Mouse (Mus musculus) heart, adult 2 months (tissue): ENCODE data around the gene Akap2. TPM values are rescaled to one million over a fixed set of nuclear protein-coding genes. Genes with fewer than 3 reads are reported as not detected.

Experiments used
- DNase-seq, 2 experiments: peaks; one replicate each; pipeline ENCODE4 v3.0.0; 2021
- H3K27ac ChIP-seq: fragments of 200-600 bp; 2 replicates; pipeline ENCODE4 v1.8.1; 2022
- H3K27me3 ChIP-seq: fragments of 200-500 bp; 2 replicates; pipeline ENCODE4 v1.6.1; 2012; ENCODE audit warnings: mild to moderate bottlenecking, low read length, inconsistent platforms, mixed read lengths; ENCODE audit not compliant: control insufficient read depth, insufficient read depth
- H3K36me3 ChIP-seq: fragments of 200-500 bp; 2 replicates; pipeline ENCODE4 v1.6.1; 2012; ENCODE audit warnings: low read length, inconsistent platforms; ENCODE audit not compliant: control insufficient read depth, insufficient read depth
- H3K4me1 ChIP-seq: fragments of 200-500 bp; 2 replicates; pipeline ENCODE4 v1.6.1; 2011; ENCODE audit warnings: low read length; ENCODE audit not compliant: control insufficient read depth, insufficient read depth
- H3K4me3 ChIP-seq: fragments of 200-600 bp; 2 replicates; pipeline ENCODE4 v1.8.1; 2022
- H3K79me2 ChIP-seq: fragments of 200-500 bp; replicated peaks from 2 replicates; pipeline ENCODE4 v1.6.1; 2012; ENCODE audit warnings: mild to moderate bottlenecking, inconsistent platforms, low read length, moderate library complexity, mixed read lengths; ENCODE audit not compliant: control insufficient read depth, insufficient read depth
- H3K9ac ChIP-seq: fragments of 200-500 bp; 2 replicates; pipeline ENCODE4 v1.6.1; 2012; ENCODE audit warnings: low read depth, mild to moderate bottlenecking, control low read depth, inconsistent platforms, low read length, mixed read lengths
- CTCF ChIP-seq: fragments of 200-600 bp; IDR thresholded peaks from 2 replicates; pipeline ENCODE4 v1.8.1; 2022; ENCODE audit warnings: antibody characterized with exemption, mild to moderate bottlenecking, moderate library complexity
- EP300 ChIP-seq: fragments of 200-500 bp; IDR thresholded peaks from 2 replicates; pipeline ENCODE4 v1.6.1; 2011; ENCODE audit warnings: low read depth, low read length, control low read depth; ENCODE audit not compliant: insufficient read depth
- POLR2A ChIP-seq: fragments of 200-500 bp; IDR thresholded peaks from 2 replicates; pipeline ENCODE4 v1.6.1; 2011; ENCODE audit warnings: mild to moderate bottlenecking, low read depth, low read length, control low read depth; ENCODE audit not compliant: insufficient read depth
- WGBS: fragments of 180-500 bp; shearing (Covaris S2); methylation state at CpG from one replicate; pipeline ENCODE4 v1.1.7; 2018; 5-methylcytosine and 5-hydroxymethylcytosine counted together
- intact Hi-C: fragments of 180-260 bp; cut with DNase I; formaldehyde crosslinking; loops from one replicate; pipeline ENCODE4 v1.15.1; 2025
- polyA plus RNA-seq: library from polyadenylated mRNA; depleted of rRNA; stranded (reverse); fragments of >200 nt; gene quantifications from 2 replicates; pipeline ENCODE4 v1.2.3, GENCODE M21; 2012
- total RNA-seq, 2 experiments: library from RNA; stranded (reverse); gene quantifications; 2 replicates each; pipeline ENCODE4 v1.2.3; 2021

The Akap2 gene
- total and polyA plus RNA-seq, 3 experiments = 72.4 to 106 (median 86.4) TPM

GRCm38 (mm10) chr4:57774517-57774916 is 57.1 kb downstream of the Akap2 start:
- no peak for DNase-seq
- H3K36me3 ChIP-seq = no peaks in the 10 kb centered on the region; the same call in 1 of the 2 replicates
- H3K9ac ChIP-seq = no peak overlapping the region
- no peak overlapping the region for H3K27ac ChIP-seq
- no peaks in the 10 kb centered on the region for H3K27me3 ChIP-seq
- peaks cover 5% of the 10 kb centered on the region for H3K4me1 ChIP-seq
- peaks cover 5% of the 10 kb centered on the region for H3K79me2 ChIP-seq
- TF ChIP-seq EP300 (no peak), POLR2A (no peak), CTCF (no peak)
- no peak overlapping the region for H3K4me3 ChIP-seq
- intact Hi-C loops = no loop called here
- 68% methylated on average over 4 of the region's 4 CpGs for WGBS

GRCm38 (mm10) chr4:57775582-57775981 is 58.1 kb downstream of the Akap2 start:
- Histone ChIP-seq H3K36me3 (no peaks in the 10 kb centered on the region; the same call in 1 of the 2 replicates), H3K27me3 (no peaks in the 10 kb centered on the region), H3K79me2 (peaks cover 5% of the 10 kb centered on the region), H3K4me3 (no peak overlapping the region), H3K9ac (no peak overlapping the region), H3K4me1 (peaks cover 5% of the 10 kb centered on the region), H3K27ac (no peak overlapping the region)
- TF ChIP-seq CTCF (no peak), EP300 (no peak), POLR2A (no peak)
- intact Hi-C loops = no loop called here
- DNase-seq = no peak

- Histone ChIP-seq H3K9ac (no peak overlapping the region), H3K36me3 (peaks cover 6% of the 10 kb centered on the region), H3K4me3 (no peak overlapping the region), H3K27me3 (no peaks in the 10 kb centered on the region), H3K4me1 (peaks cover 12% of the 10 kb centered on the region), H3K79me2 (no peaks in the 10 kb centered on the region; the same call in 1 of the 2 replicates), H3K27ac (peak overlapping the region; percentile 38)
- DNase-seq = no peak
- no peak for TF ChIP-seq CTCF
- TF ChIP-seq POLR2A = no peak
- TF ChIP-seq EP300 = no peak
- WGBS = 41% methylated on average over 4 of the region's 4 CpGs
- intact Hi-C loops = loop anchor here (5.0 kb wide), 1 partner anchor 82 kb away; no protein-coding TSS in a partner anchor
These were observed 62.9 kb downstream of the Akap2 start for GRCm38 (mm10) chr4:57780403-57780802.

- no peak overlapping the region for H3K9ac ChIP-seq
- WGBS = 42% methylated on average over 20 of the region's 20 CpGs
- no peak for TF ChIP-seq CTCF
- TF ChIP-seq EP300 = no peak
- no peak for TF ChIP-seq POLR2A
- intact Hi-C loops = loop anchor here (5.0 kb wide), 1 partner anchor 81 kb away; no protein-coding TSS in a partner anchor
- H3K36me3 ChIP-seq = peaks cover 6% of the 10 kb centered on the region
- H3K4me1 ChIP-seq = peaks cover 12% of the 10 kb centered on the region
- H3K79me2 ChIP-seq = no peaks in the 10 kb centered on the region; the same call in 1 of the 2 replicates
- H3K27me3 ChIP-seq = no peaks in the 10 kb centered on the region
- no peak for DNase-seq
- H3K4me3 ChIP-seq = no peak overlapping the region
- peak overlapping the region; percentile 38 for H3K27ac ChIP-seq
These were observed 63.6 kb downstream of the Akap2 start for GRCm38 (mm10) chr4:57780833-57781641.

- intact Hi-C loops = loop anchor here (2.0 to 5.0 kb wide), 4 partner anchors 65 to 109 kb away; no protein-coding TSS in a partner anchor
- peak overlapping the region; percentile 85 for H3K27ac ChIP-seq
- WGBS = 7% methylated on average over 26 of the region's 26 CpGs
These were observed 64.5 kb downstream of the Akap2 start for GRCm38 (mm10) chr4:57781994-57782393.

More at GRCm38 (mm10) chr4:57781994-57782393, 64.5 kb downstream of the Akap2 start:
- Histone ChIP-seq H3K4me1 (peaks cover 12% of the 10 kb centered on the region), H3K4me3 (peak overlapping the region; percentile 69), H3K9ac (peak overlapping the region; percentile 88), H3K36me3 (peaks cover 9% of the 10 kb centered on the region), H3K27me3 (no peaks in the 10 kb centered on the region), H3K79me2 (peaks cover 2% of the 10 kb centered on the region)
- DNase-seq = peak; percentile 86 to 89
- TF ChIP-seq CTCF (peak; percentile 62), EP300 (peak; percentile 58; the same call in 1 of the 2 replicates), POLR2A (peak; percentile 81)
